Mouse (Mus musculus): ENCODE results near the gene Slc27a1. TPM values are rescaled to one million over a fixed set of nuclear protein-coding genes. Genes with fewer than 3 reads are reported as not detected.
A peak's percentile ranks its signal among the peaks of the same experiment; 100 is the strongest.

Slc27a1 gene
- polyA plus RNA-seq, 1 experiment from 2014 or later, result 68.5 TPM

GRCm38 (mm10) chr8:71630761-71631160 is 62.1 kb downstream of the Slc27a1 start:
- ATAC-seq (replicated peaks), result no peak
- Histone ChIP-seq H3K9ac (replicated peaks) (no peak overlapping the region), H3K9me3 (no peaks in the 10 kb centered on the region), H3K4me1 (peaks cover 28% of the 10 kb centered on the region), H3K27ac (replicated peaks) (no peak overlapping the region), H3K27me3 (peaks cover 17% of the 10 kb centered on the region), H3K4me3 (no peak overlapping the region), H3K4me2 (replicated peaks) (no peak overlapping the region), H3K36me3 (peaks cover 14% of the 10 kb centered on the region)
- 86% methylated on average over 6 of the region's 6 CpGs for WGBS

GRCm38 (mm10) chr8:71631897-71632296 is 63.2 kb downstream of the Slc27a1 start:
- no peak overlapping the region for H3K27ac ChIP-seq (replicated peaks)
- no peak overlapping the region for H3K9ac ChIP-seq (replicated peaks)
- peaks cover 28% of the 10 kb centered on the region for H3K4me1 ChIP-seq
- peaks cover 17% of the 10 kb centered on the region for H3K27me3 ChIP-seq
- H3K4me2 ChIP-seq (replicated peaks), result no peak overlapping the region
- ATAC-seq (replicated peaks), result no peak
- WGBS, result 71% methylated on average over 2 of the region's 2 CpGs
- no peaks in the 10 kb centered on the region for H3K9me3 ChIP-seq
- H3K36me3 ChIP-seq, result peaks cover 8% of the 10 kb centered on the region
- no peak overlapping the region for H3K4me3 ChIP-seq

- no peak overlapping the region for H3K4me3 ChIP-seq
- no peak overlapping the region for H3K9ac ChIP-seq (replicated peaks)
- peaks cover 27% of the 10 kb centered on the region for H3K4me1 ChIP-seq
- H3K4me2 ChIP-seq (replicated peaks), result no peak overlapping the region
- WGBS, result 9% methylated on average over 19 of the region's 22 CpGs
- peaks cover 17% of the 10 kb centered on the region for H3K27me3 ChIP-seq
- H3K9me3 ChIP-seq, result no peaks in the 10 kb centered on the region
- H3K36me3 ChIP-seq, result peaks cover 8% of the 10 kb centered on the region
- no peak for ATAC-seq (replicated peaks)
- no peak overlapping the region for H3K27ac ChIP-seq (replicated peaks)
These were observed 64.5 kb downstream of the Slc27a1 start for GRCm38 (mm10) chr8:71633164-71633563.

GRCm38 (mm10) chr8:71633981-71634667 is 65.4 kb downstream of the Slc27a1 start:
- Histone ChIP-seq H3K4me3 (peak overlapping the region; percentile 6; the same call in 1 of the 2 replicates), H3K9me3 (no peaks in the 10 kb centered on the region), H3K27ac (replicated peaks) (no peak overlapping the region), H3K4me1 (peaks cover 17% of the 10 kb centered on the region), H3K27me3 (peaks cover 17% of the 10 kb centered on the region), H3K9ac (replicated peaks) (0 out of 2 replicates have a peak overlapping the region, but pooled peaks have one; percentile 3), H3K4me2 (replicated peaks) (peak overlapping the region; percentile 29), H3K36me3 (peaks cover 8% of the 10 kb centered on the region)
- ATAC-seq (replicated peaks), result peak; percentile 33; the same call in 1 of the 2 replicates
- 2% methylated on average over 26 of the region's 26 CpGs for WGBS

Small RNA genes lying within 50 kb of the gene (microRNA-seq; reads per million reads assigned to microRNA genes)
- 3.5 reads per million, percentile 10 among the genes with 10 or more reads in this experiment for gene Mir6769b

Other genes with a start within 250 kb of the Slc27a1 start
- 98.4 and 102 TPM in 2 replicates for gene Use1, start 202.0 kb upstream of the Slc27a1 start, polyA plus RNA-seq (2015; fragmentation: Nextera tagmentation; extraction: Ambion mirVana)
- 7.3 and 8.0 TPM in 2 replicates for gene Ocel1, start 197.6 kb upstream of the Slc27a1 start, polyA plus RNA-seq (2015; fragmentation: Nextera tagmentation; extraction: Ambion mirVana)
- 15.5 and 16.6 TPM in 2 replicates for gene Nr2f6, start 186.9 kb upstream of the Slc27a1 start, polyA plus RNA-seq (2015; fragmentation: Nextera tagmentation; extraction: Ambion mirVana)
- gene Ushbp1, start 173.1 kb upstream of the Slc27a1 start, polyA plus RNA-seq (2015; fragmentation: Nextera tagmentation; extraction: Ambion mirVana), result 5.5 and 6.0 TPM in 2 replicates
- gene Babam1, start 172.0 kb upstream of the Slc27a1 start, polyA plus RNA-seq (2015; fragmentation: Nextera tagmentation; extraction: Ambion mirVana), result 102 and 108 TPM in 2 replicates
- gene Ankle1, start 162.9 kb upstream of the Slc27a1 start, polyA plus RNA-seq (2015; fragmentation: Nextera tagmentation; extraction: Ambion mirVana), result 17.2 and 18.3 TPM in 2 replicates
- 139 and 140 TPM in 2 replicates for gene Abhd8, start 105.2 kb upstream of the Slc27a1 start, polyA plus RNA-seq (2015; fragmentation: Nextera tagmentation; extraction: Ambion mirVana)
- 189 and 199 TPM in 2 replicates for gene Mrpl34, start 103.9 kb upstream of the Slc27a1 start, polyA plus RNA-seq (2015; fragmentation: Nextera tagmentation; extraction: Ambion mirVana)
- 222 and 240 TPM in 2 replicates for gene Dda1, start 99.7 kb upstream of the Slc27a1 start, polyA plus RNA-seq (2015; fragmentation: Nextera tagmentation; extraction: Ambion mirVana)
- 9.4 and 9.8 TPM in 2 replicates for gene Ano8, start 82.9 kb upstream of the Slc27a1 start, polyA plus RNA-seq (2015; fragmentation: Nextera tagmentation; extraction: Ambion mirVana)
- 12.2 and 13.7 TPM in 2 replicates for gene Gtpbp3, start 80.8 kb upstream of the Slc27a1 start, polyA plus RNA-seq (2015; fragmentation: Nextera tagmentation; extraction: Ambion mirVana)
- 5.4 and 6.0 TPM in 2 replicates for gene Plvap, start 57.1 kb upstream of the Slc27a1 start, polyA plus RNA-seq (2015; fragmentation: Nextera tagmentation; extraction: Ambion mirVana)
- gene Ccdc194, start 43.2 kb upstream of the Slc27a1 start, polyA plus RNA-seq (2015; fragmentation: Nextera tagmentation; extraction: Ambion mirVana), result 0.11 TPM in 1 of 2 replicates, not detected in the other
- gene Bst2, start 31.4 kb upstream of the Slc27a1 start, polyA plus RNA-seq (2015; fragmentation: Nextera tagmentation; extraction: Ambion mirVana), result 8.5 and 8.8 TPM in 2 replicates
- 56.9 and 61.7 TPM in 2 replicates for gene Mvb12a, start 26.0 kb upstream of the Slc27a1 start, polyA plus RNA-seq (2015; fragmentation: Nextera tagmentation; extraction: Ambion mirVana)
- 0.11 and 0.20 TPM in 2 replicates for gene Tmem221, start 10.0 kb upstream of the Slc27a1 start, polyA plus RNA-seq (2015; fragmentation: Nextera tagmentation; extraction: Ambion mirVana)
- not detected in 2 replicates for gene Nxnl1, start 2.3 kb upstream of the Slc27a1 start, polyA plus RNA-seq (2015; fragmentation: Nextera tagmentation; extraction: Ambion mirVana)
- 191 TPM in 2 replicates for gene Pgls, start 23.3 kb downstream of the Slc27a1 start, polyA plus RNA-seq (2015; fragmentation: Nextera tagmentation; extraction: Ambion mirVana)
- 4.9 and 5.5 TPM in 2 replicates for gene Fam129c, start 28.8 kb downstream of the Slc27a1 start, polyA plus RNA-seq (2015; fragmentation: Nextera tagmentation; extraction: Ambion mirVana)
- 54.3 and 56.2 TPM in 2 replicates for gene Colgalt1, start 42.1 kb downstream of the Slc27a1 start, polyA plus RNA-seq (2015; fragmentation: Nextera tagmentation; extraction: Ambion mirVana)
- 23.3 and 23.6 TPM in 2 replicates for gene Unc13a, start 102.9 kb downstream of the Slc27a1 start, polyA plus RNA-seq (2015; fragmentation: Nextera tagmentation; extraction: Ambion mirVana)
- 2.9 and 3.3 TPM in 2 replicates for gene Jak3, start 107.4 kb downstream of the Slc27a1 start, polyA plus RNA-seq (2015; fragmentation: Nextera tagmentation; extraction: Ambion mirVana)
- 0.54 TPM in 1 of 2 replicates, not detected in the other for gene Insl3, start 120.3 kb downstream of the Slc27a1 start, polyA plus RNA-seq (2015; fragmentation: Nextera tagmentation; extraction: Ambion mirVana)
- gene B3gnt3, start 132.9 kb downstream of the Slc27a1 start, polyA plus RNA-seq (2015; fragmentation: Nextera tagmentation; extraction: Ambion mirVana), result 0.42 and 0.46 TPM in 2 replicates
- gene Fcho1, start 156.8 kb downstream of the Slc27a1 start, polyA plus RNA-seq (2015; fragmentation: Nextera tagmentation; extraction: Ambion mirVana), result 70.9 and 71.7 TPM in 2 replicates